Mouse (Mus musculus) limb, embryonic 12.5 days (tissue): Measurements from ENCODE around the gene Fxyd3. TPM values are rescaled to one million over a fixed set of nuclear protein-coding genes. Genes with fewer than 3 reads are reported as not detected.

ENCODE experiments used
- ATAC-seq: fragments of 200-750 bp; cut with Nextera tagmentation; 2 replicates; pipeline ENCODE4 v1.8.0; 2017; ENCODE audit warnings: low read depth, moderate TSS enrichment; ENCODE audit not compliant: insufficient number of reproducible peaks, insufficient read depth, low FRiP score, low TSS enrichment
- H3K27ac ChIP-seq: fragments of 300-500 bp; sonication (generic); 2 replicates; pipeline ENCODE4 v1.5.1; 2016; ENCODE audit warnings: mild to moderate bottlenecking, moderate library complexity
- H3K27me3 ChIP-seq: fragments of 300-500 bp; sonication (generic); 2 replicates; pipeline ENCODE4 v1.6.1; 2016; ENCODE audit warnings: mild to moderate bottlenecking, moderate library complexity
- H3K36me3 ChIP-seq: fragments of 300-500 bp; sonication (generic); 2 replicates; pipeline ENCODE4 v1.6.1; 2016; ENCODE audit warnings: mild to moderate bottlenecking, moderate library complexity
- H3K4me1 ChIP-seq: fragments of 300-500 bp; sonication (generic); replicated peaks from 2 replicates; pipeline ENCODE4 v1.6.1; 2016
- H3K4me2 ChIP-seq: fragments of 300-500 bp; sonication (generic); 2 replicates; pipeline ENCODE4 v1.6.1; 2016; ENCODE audit warnings: mild to moderate bottlenecking, moderate library complexity
- H3K4me3 ChIP-seq: fragments of 300-500 bp; sonication (generic); replicated peaks from 2 replicates; pipeline ENCODE4 v1.5.1; 2016; ENCODE audit warnings: mild to moderate bottlenecking
- H3K9ac ChIP-seq: fragments of 300-500 bp; sonication (generic); replicated peaks from 2 replicates; pipeline ENCODE4 v1.6.1; 2016; ENCODE audit warnings: mild to moderate bottlenecking, moderate library complexity
- H3K9me3 ChIP-seq: fragments of 300-500 bp; sonication (generic); 2 replicates; pipeline ENCODE4 v1.6.1; 2016; ENCODE audit warnings: mild to moderate bottlenecking, moderate library complexity
- WGBS: fragments of 180-500 bp; shearing (Covaris S2); methylation state at CpG from one replicate; pipeline ENCODE4 v1.1.7; 2016; 5-methylcytosine and 5-hydroxymethylcytosine counted together
- polyA plus RNA-seq: library from polyadenylated mRNA; unstranded; fragments of >200 nt; fragmentation: Nextera tagmentation; extraction: Ambion mirVana; gene quantifications from 2 replicates; pipeline ENCODE4 v1.2.1, GENCODE M21; 2016

The Fxyd3 gene
- 18.3 and 19.2 TPM in 2 replicates for polyA plus RNA-seq

- ATAC-seq = no peak
- H3K9ac ChIP-seq = no peak within 1 kb of the TSS
Observed at GRCm38 (mm10) chr7:31076492-31076891, at the start of gene Fxyd3. Gene Fxyd3 (minus strand): TSS chr7:31076704.

GRCm38 (mm10) chr7:31125116-31125515 lies 48.6 kb upstream of the Fxyd3 start:
- 79% methylated on average over 13 of the region's 13 CpGs for WGBS
- Histone ChIP-seq H3K27ac (no peak overlapping the region), H3K4me2 (no peak overlapping the region), H3K9ac (no peak overlapping the region), H3K9me3 (no peaks in the 10 kb centered on the region), H3K36me3 (peaks cover 22% of the 10 kb centered on the region), H3K4me1 (peaks cover 23% of the 10 kb centered on the region), H3K27me3 (peaks cover 56% of the 10 kb centered on the region), H3K4me3 (no peak overlapping the region)
- no peak for ATAC-seq

More at GRCm38 (mm10) chr7:31076492-31076891, at the start of gene Fxyd3:
- Histone ChIP-seq H3K4me1 (peaks cover 23% of the 10 kb centered on the region), H3K27me3 (no peaks in the 10 kb centered on the region), H3K9me3 (peaks cover 2% of the 10 kb centered on the region; the same call in 1 of the 2 replicates), H3K36me3 (no peaks in the 10 kb centered on the region), H3K27ac (peak within 1 kb of the TSS; percentile 62; the same call in 1 of the 2 replicates), H3K4me3 (no peak within 1 kb of the TSS), H3K4me2 (peak within 1 kb of the TSS; percentile 10)
- WGBS = 40% methylated on average over 5 of the region's 5 CpGs

GRCm38 (mm10) chr7:31124381-31124780 lies 47.9 kb upstream of the Fxyd3 start:
- no peak for ATAC-seq
- Histone ChIP-seq H3K9me3 (no peaks in the 10 kb centered on the region), H3K27ac (no peak overlapping the region)

GRCm38 (mm10) chr7:31123697-31124096 lies 47.2 kb upstream of the Fxyd3 start:
- ATAC-seq = no peak
- Histone ChIP-seq H3K36me3 (peaks cover 8% of the 10 kb centered on the region; the same call in 1 of the 2 replicates), H3K27ac (no peak overlapping the region), H3K4me1 (peaks cover 23% of the 10 kb centered on the region), H3K27me3 (peaks cover 49% of the 10 kb centered on the region), H3K9ac (no peak overlapping the region), H3K9me3 (no peaks in the 10 kb centered on the region), H3K4me3 (no peak overlapping the region), H3K4me2 (no peak overlapping the region)
- 82% methylated on average over 3 of the region's 3 CpGs for WGBS

More at GRCm38 (mm10) chr7:31124381-31124780, 47.9 kb upstream of the Fxyd3 start:
- peaks cover 56% of the 10 kb centered on the region for H3K27me3 ChIP-seq
- H3K4me3 ChIP-seq = no peak overlapping the region
- no peak overlapping the region for H3K9ac ChIP-seq
- H3K36me3 ChIP-seq = peaks cover 14% of the 10 kb centered on the region
- H3K4me1 ChIP-seq = peaks cover 23% of the 10 kb centered on the region
- no peak overlapping the region for H3K4me2 ChIP-seq
- WGBS = 84% methylated on average over 5 of the region's 5 CpGs

- Histone ChIP-seq H3K36me3 (0 out of 2 replicates have a peak, but pooled peaks cover under 1% of the 10 kb centered on the region), H3K9me3 (no peaks in the 10 kb centered on the region), H3K4me1 (peaks cover 23% of the 10 kb centered on the region), H3K9ac (no peak overlapping the region), H3K4me3 (no peak overlapping the region), H3K4me2 (no peak overlapping the region), H3K27me3 (peaks cover 41% of the 10 kb centered on the region), H3K27ac (no peak overlapping the region)
- WGBS = 88% methylated on average over 16 of the region's 16 CpGs
- ATAC-seq = no peak
Observed at GRCm38 (mm10) chr7:31122641-31123631, 46.4 kb upstream of the Fxyd3 start.

GRCm38 (mm10) chr7:31119556-31119955 lies 43.1 kb upstream of the Fxyd3 start:
- Histone ChIP-seq H3K27me3 (peaks cover 10% of the 10 kb centered on the region), H3K36me3 (no peaks in the 10 kb centered on the region), H3K4me3 (no peak overlapping the region), H3K9me3 (no peaks in the 10 kb centered on the region), H3K4me2 (no peak overlapping the region), H3K4me1 (peaks cover 21% of the 10 kb centered on the region), H3K9ac (no peak overlapping the region), H3K27ac (no peak overlapping the region)
- ATAC-seq = no peak
- 84% methylated on average over 5 of the region's 5 CpGs for WGBS

GRCm38 (mm10) chr7:31118486-31118885 lies 42.0 kb upstream of the Fxyd3 start:
- no peak for ATAC-seq
- no peak overlapping the region for H3K27ac ChIP-seq
- 77% methylated on average over 7 of the region's 7 CpGs for WGBS
- peaks cover 2% of the 10 kb centered on the region for H3K27me3 ChIP-seq
- no peak overlapping the region for H3K4me3 ChIP-seq
- no peak overlapping the region for H3K4me2 ChIP-seq
- H3K9ac ChIP-seq = no peak overlapping the region
- no peaks in the 10 kb centered on the region for H3K9me3 ChIP-seq
- peaks cover 21% of the 10 kb centered on the region for H3K4me1 ChIP-seq
- H3K36me3 ChIP-seq = no peaks in the 10 kb centered on the region

- Histone ChIP-seq H3K4me2 (no peak overlapping the region), H3K9me3 (no peaks in the 10 kb centered on the region), H3K4me1 (peaks cover 21% of the 10 kb centered on the region), H3K9ac (no peak overlapping the region), H3K4me3 (no peak overlapping the region), H3K27ac (no peak overlapping the region), H3K36me3 (no peaks in the 10 kb centered on the region), H3K27me3 (peaks cover 2% of the 10 kb centered on the region)
- no peak for ATAC-seq
- 88% methylated on average over 11 of the region's 11 CpGs for WGBS
Observed at GRCm38 (mm10) chr7:31117465-31117864, 41.0 kb upstream of the Fxyd3 start.

GRCm38 (mm10) chr7:31116721-31117145 lies 40.2 kb upstream of the Fxyd3 start:
- Histone ChIP-seq H3K9ac (no peak overlapping the region), H3K9me3 (no peaks in the 10 kb centered on the region), H3K27ac (no peak overlapping the region), H3K4me1 (peaks cover 21% of the 10 kb centered on the region), H3K4me2 (no peak overlapping the region), H3K36me3 (no peaks in the 10 kb centered on the region), H3K4me3 (no peak overlapping the region), H3K27me3 (peaks cover 2% of the 10 kb centered on the region)
- 36% methylated on average over 14 of the region's 16 CpGs for WGBS
- ATAC-seq = no peak

- WGBS = 29% methylated on average over 17 of the region's 17 CpGs
- H3K9ac ChIP-seq = peak overlapping the region; percentile 19; the same call in 1 of the 2 replicates
- peak; percentile 20; the same call in 1 of the 2 replicates for ATAC-seq
Observed at GRCm38 (mm10) chr7:31115587-31116043, 39.1 kb upstream of the Fxyd3 start.

GRCm38 (mm10) chr7:31115182-31115581 lies 38.7 kb upstream of the Fxyd3 start, which contains the start of gene Hpn:
Gene Hpn (minus strand): TSS chr7:31115290.
- WGBS = 15% methylated on average over 13 of the region's 15 CpGs
- peak within 1 kb of the TSS; percentile 42 for H3K4me2 ChIP-seq
- no peaks in the 10 kb centered on the region for H3K36me3 ChIP-seq
- ATAC-seq = peak; percentile 17
- peaks cover 15% of the 10 kb centered on the region for H3K4me1 ChIP-seq
- H3K27me3 ChIP-seq = peaks cover 2% of the 10 kb centered on the region
- H3K9ac ChIP-seq = peak within 1 kb of the TSS; percentile 19; the same call in 1 of the 2 replicates
- no peaks in the 10 kb centered on the region for H3K9me3 ChIP-seq
- H3K27ac ChIP-seq = peak within 1 kb of the TSS; percentile 53; the same call in 1 of the 2 replicates
- 0 out of 2 replicates have a peak within 1 kb of the TSS, but pooled peaks have one; percentile 11 for H3K4me3 ChIP-seq

More at GRCm38 (mm10) chr7:31115587-31116043, 39.1 kb upstream of the Fxyd3 start:
- Histone ChIP-seq H3K36me3 (no peaks in the 10 kb centered on the region), H3K9me3 (no peaks in the 10 kb centered on the region), H3K4me2 (peak overlapping the region; percentile 42), H3K27me3 (peaks cover 2% of the 10 kb centered on the region), H3K4me3 (no peak overlapping the region), H3K4me1 (peaks cover 15% of the 10 kb centered on the region), H3K27ac (peak overlapping the region; percentile 53; the same call in 1 of the 2 replicates)
